Mouse (Mus musculus) midbrain, embryonic 13.5 days (tissue): ENCODE results near the gene Slc4a2. TPM values are rescaled to one million over a fixed set of nuclear protein-coding genes. Genes with fewer than 3 reads are reported as not detected.

Experiments used
- ATAC-seq: fragments of 200-750 bp; cut with Nextera tagmentation; 2 replicates; pipeline ENCODE4 v1.8.0; 2017; ENCODE audit warnings: mild to moderate bottlenecking, moderate TSS enrichment, moderate library complexity
- H3K27ac ChIP-seq: fragments of 300-500 bp; sonication (generic); 2 replicates; pipeline ENCODE4 v1.5.1; 2015; ENCODE audit warnings: inconsistent platforms, mild to moderate bottlenecking, moderate library complexity
- H3K27me3 ChIP-seq: fragments of 300-500 bp; sonication (generic); 2 replicates; pipeline ENCODE4 v1.6.1; 2015; ENCODE audit warnings: mild to moderate bottlenecking, inconsistent platforms
- H3K36me3 ChIP-seq: fragments of 300-500 bp; sonication (generic); 2 replicates; pipeline ENCODE4 v1.6.1; 2015; ENCODE audit warnings: mild to moderate bottlenecking, inconsistent platforms
- H3K4me1 ChIP-seq: fragments of 300-500 bp; sonication (generic); replicated peaks from 2 replicates; pipeline ENCODE4 v1.6.1; 2015; ENCODE audit warnings: inconsistent platforms
- H3K4me2 ChIP-seq: fragments of 300-500 bp; sonication (generic); replicated peaks from 2 replicates; pipeline ENCODE4 v1.6.1; 2015; ENCODE audit warnings: moderate library complexity, mild to moderate bottlenecking, inconsistent platforms
- H3K4me3 ChIP-seq: fragments of 300-500 bp; sonication (generic); replicated peaks from 2 replicates; pipeline ENCODE4 v1.5.1; 2015; ENCODE audit warnings: mild to moderate bottlenecking, inconsistent platforms
- H3K9ac ChIP-seq: fragments of 300-500 bp; sonication (generic); replicated peaks from 2 replicates; pipeline ENCODE4 v1.6.1; 2015; ENCODE audit warnings: mild to moderate bottlenecking, inconsistent platforms
- H3K9me3 ChIP-seq: fragments of 300-500 bp; sonication (generic); 2 replicates; pipeline ENCODE4 v1.6.1; 2016; ENCODE audit warnings: mild to moderate bottlenecking, inconsistent platforms
- WGBS: fragments of 180-500 bp; shearing (Covaris S2); methylation state at CpG from one replicate; pipeline ENCODE4 v1.1.7; 2015; 5-methylcytosine and 5-hydroxymethylcytosine counted together
- polyA plus RNA-seq: library from polyadenylated mRNA; unstranded; fragments of >200 nt; fragmentation: Nextera tagmentation; extraction: Ambion mirVana; gene quantifications from 2 replicates; pipeline ENCODE4 v1.2.1, GENCODE M21; 2015

Slc4a2 gene
- polyA plus RNA-seq, 1 experiment from 2014 or later: 25.4 TPM

DNA sequence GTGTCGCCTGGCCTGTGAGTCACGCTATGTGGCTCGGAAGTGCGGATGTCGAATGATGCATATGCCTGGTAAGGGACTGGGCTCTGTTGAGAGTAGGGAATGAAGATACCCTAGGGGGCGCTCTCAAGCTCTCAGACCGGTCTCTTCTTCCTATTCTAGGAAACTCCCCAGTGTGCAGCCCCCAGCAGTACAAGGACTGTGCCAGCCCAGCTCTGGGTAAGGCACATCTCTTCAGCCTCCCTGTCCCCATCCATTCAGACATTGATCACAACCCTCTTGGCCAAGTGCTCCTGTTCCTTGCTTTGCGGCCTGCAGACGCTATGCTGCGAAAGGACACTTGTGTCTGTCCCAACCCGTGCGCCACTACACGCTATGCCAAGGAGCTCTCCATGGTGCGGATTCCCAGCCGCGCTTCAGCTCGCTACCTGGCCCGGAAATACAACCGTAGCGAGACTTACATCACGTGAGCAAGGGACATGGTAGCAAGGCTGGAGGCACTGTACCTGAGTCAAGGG, 7.4 kb upstream of the Slc4a2 start:
- peak; percentile 70 for ATAC-seq
- WGBS: 6% methylated on average over 21 of the region's 21 CpGs
- Histone ChIP-seq H3K36me3 (peaks cover 35% of the 10 kb centered on the region), H3K9me3 (no peaks in the 10 kb centered on the region), H3K4me2 (peak overlapping the region; percentile 20; the same call in 1 of the 2 replicates), H3K4me3 (no peak overlapping the region), H3K9ac (0 out of 2 replicates have a peak overlapping the region, but pooled peaks have one; percentile 43), H3K4me1 (peaks cover 25% of the 10 kb centered on the region), H3K27me3 (0 out of 2 replicates have a peak, but pooled peaks cover 4% of the 10 kb centered on the region), H3K27ac (no peak overlapping the region)

DNA sequence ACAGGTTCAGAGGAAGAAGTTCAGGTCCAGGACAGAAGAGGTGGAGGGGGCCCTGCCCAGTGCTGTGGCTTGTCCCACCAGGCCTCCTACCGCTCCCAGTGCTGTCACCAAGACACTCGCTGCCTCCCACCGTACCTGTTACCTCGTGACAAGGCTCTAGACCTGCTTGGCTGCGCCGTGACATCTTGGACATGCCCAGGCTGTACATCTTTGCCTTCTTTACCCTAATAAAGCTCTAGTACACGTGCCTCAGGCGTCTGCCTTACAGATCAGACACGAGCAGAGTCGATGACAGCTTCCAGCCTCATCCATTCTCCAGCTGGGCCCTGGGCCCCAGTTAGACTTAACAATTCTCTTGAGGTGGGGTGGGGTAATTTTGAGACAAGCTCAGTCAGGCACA, 6.0 kb upstream of the Slc4a2 start:
- no peak for ATAC-seq
- WGBS: 91% methylated on average over 10 of the region's 10 CpGs
- H3K4me1 ChIP-seq: peaks cover 36% of the 10 kb centered on the region
- H3K36me3 ChIP-seq: peaks cover 37% of the 10 kb centered on the region
- H3K9ac ChIP-seq: no peak overlapping the region
- no peak overlapping the region for H3K4me2 ChIP-seq
- no peak overlapping the region for H3K4me3 ChIP-seq
- H3K9me3 ChIP-seq: no peaks in the 10 kb centered on the region
- no peak overlapping the region for H3K27ac ChIP-seq
- H3K27me3 ChIP-seq: 0 out of 2 replicates have a peak, but pooled peaks cover 4% of the 10 kb centered on the region

DNA sequence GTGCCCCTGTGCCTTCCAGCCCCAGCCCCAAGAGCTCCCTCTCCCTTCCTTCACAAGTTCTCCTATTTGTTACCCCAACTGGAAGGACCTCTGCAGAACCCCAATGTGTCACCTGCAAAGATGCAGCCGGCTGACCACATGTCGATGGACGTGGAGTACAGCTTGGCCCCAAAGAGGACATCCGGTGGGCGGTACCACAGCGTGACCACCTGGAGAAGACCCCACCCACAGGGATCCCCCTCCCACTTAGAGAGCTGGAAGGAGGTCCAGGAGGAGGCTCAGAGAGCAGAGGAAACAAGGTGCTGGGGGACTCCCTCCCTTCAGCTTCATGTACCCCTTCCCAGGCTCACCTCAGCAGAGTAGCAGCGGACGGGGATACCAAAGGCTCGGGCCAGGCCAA, 3.3 kb upstream of the Slc4a2 start:
- H3K36me3 ChIP-seq: peaks cover 37% of the 10 kb centered on the region
- 85% methylated on average over 9 of the region's 9 CpGs for WGBS
- H3K27me3 ChIP-seq: 0 out of 2 replicates have a peak, but pooled peaks cover 4% of the 10 kb centered on the region
- H3K4me2 ChIP-seq: no peak overlapping the region
- peaks cover 41% of the 10 kb centered on the region for H3K4me1 ChIP-seq
- ATAC-seq: no peak
- H3K27ac ChIP-seq: no peak overlapping the region
- H3K9ac ChIP-seq: no peak overlapping the region
- no peak overlapping the region for H3K4me3 ChIP-seq
- H3K9me3 ChIP-seq: no peaks in the 10 kb centered on the region

DNA sequence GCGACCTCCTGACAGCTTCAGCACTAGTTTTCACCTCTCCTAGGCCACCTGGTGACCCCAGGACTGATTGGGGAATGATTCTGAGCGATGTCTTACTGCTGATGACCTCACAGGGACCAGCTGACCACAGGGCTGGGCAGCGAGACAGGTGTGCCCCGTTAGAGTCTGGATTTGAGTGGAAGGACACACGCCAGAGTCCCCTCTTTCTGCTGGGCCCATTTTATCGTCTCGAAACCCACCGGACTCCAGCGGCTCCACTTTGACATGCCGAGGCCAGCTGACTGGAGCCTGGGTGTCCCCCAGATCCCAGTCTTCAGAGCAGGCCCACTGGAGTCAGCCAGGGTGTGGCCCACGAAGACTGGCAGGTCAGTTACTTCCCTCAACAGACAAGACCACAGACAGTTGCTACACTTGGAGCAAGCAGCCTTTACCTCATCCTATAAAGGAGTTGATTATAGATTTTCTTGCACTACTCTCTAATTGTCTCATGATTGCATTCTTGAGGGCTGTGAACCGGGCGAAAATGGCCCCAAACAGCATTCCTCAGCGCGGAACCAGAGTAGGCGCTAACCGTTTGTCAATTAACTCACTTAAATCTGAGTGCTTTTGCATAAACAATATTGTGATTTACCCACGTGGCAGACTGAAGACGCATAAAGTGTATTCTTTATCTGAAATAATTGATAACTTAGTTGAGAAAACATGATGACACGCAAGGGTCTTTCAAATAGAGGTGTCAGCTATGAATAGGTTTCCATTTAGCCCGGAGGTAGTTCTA, 556 bp downstream of the Slc4a2 start:
- 0 out of 2 replicates have a peak, but pooled peaks have one; percentile 0 for ATAC-seq
- peaks cover 23% of the 10 kb centered on the region for H3K36me3 ChIP-seq
- H3K4me3 ChIP-seq: peak overlapping the region; percentile 67
- peaks cover 11% of the 10 kb centered on the region for H3K27me3 ChIP-seq
- H3K9me3 ChIP-seq: no peaks in the 10 kb centered on the region
- H3K4me2 ChIP-seq: peak overlapping the region; percentile 74
- H3K4me1 ChIP-seq: peaks cover 64% of the 10 kb centered on the region
- 16% methylated on average over 21 of the region's 21 CpGs for WGBS
- peak overlapping the region; percentile 74 for H3K9ac ChIP-seq
- H3K27ac ChIP-seq: peak overlapping the region; percentile 91

DNA sequence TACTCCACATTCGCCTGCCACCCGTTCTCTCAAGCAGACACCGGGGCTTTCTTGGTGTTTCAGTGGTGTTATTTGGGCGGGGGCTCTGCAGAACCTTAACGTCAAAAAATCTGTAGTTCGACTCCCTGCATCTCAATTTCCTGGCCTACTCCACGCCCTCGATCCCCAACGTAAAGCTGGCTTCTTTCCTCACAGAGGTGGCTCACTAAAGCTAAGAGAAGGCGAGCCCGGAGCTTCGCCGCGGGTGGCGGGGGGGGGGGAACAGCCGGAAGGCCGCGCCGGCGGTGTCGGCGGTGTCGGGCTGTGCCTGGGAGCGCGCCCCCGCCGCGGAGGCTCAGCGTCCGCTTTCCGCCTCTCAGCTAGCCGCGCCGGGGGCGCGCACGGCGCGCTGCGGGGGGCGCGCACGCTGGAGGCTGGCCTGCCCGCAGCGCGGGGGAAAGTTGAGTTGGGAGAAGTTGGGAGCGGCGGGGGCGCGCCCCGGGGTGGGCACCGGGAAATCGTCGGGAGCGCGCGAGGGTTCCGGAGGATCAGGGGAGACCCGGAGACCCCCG, 1.3 kb downstream of the Slc4a2 start:
- Histone ChIP-seq H3K4me2 (peak overlapping the region; percentile 74), H3K27me3 (peaks cover 11% of the 10 kb centered on the region), H3K27ac (peak overlapping the region; percentile 91), H3K36me3 (peaks cover 21% of the 10 kb centered on the region), H3K4me3 (peak overlapping the region; percentile 67), H3K9ac (peak overlapping the region; percentile 74), H3K9me3 (no peaks in the 10 kb centered on the region), H3K4me1 (peaks cover 64% of the 10 kb centered on the region)
- ATAC-seq: no peak
- WGBS: under 1% methylated on average over 59 of the region's 60 CpGs

DNA sequence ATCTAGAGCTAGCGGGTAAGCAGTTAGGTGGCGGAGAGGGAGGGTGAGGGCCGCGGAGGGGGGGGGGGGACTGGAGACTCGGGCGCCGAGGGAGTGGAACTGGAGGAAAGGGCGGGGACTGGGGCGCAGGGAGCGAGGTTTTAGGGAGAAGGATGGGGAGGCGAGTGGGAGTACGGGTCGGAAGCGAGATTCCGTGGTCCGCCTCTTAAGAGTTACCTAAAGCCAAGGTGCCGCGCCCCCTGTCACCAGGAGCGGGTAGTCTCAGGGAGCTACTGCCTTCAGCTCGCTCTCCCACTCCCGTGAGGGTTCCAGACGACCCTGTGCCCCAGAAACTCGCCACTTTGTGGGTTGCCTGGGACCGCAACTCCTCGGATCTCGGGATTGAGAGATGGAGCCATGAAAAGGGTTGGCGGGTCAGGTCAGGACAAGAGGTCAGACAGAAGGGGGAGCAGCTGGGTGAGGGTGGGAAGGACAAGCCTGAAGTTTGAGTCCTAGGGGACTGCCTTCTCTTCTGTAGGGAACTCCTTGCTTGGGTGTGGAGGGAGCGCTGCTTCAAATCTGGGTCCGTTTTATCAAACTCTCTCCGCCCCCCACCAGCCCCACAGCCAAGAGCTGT, 1.9 kb downstream of the Slc4a2 start:
- Histone ChIP-seq H3K4me2 (peak overlapping the region; percentile 74), H3K36me3 (peaks cover 21% of the 10 kb centered on the region), H3K9ac (peak overlapping the region; percentile 74), H3K4me1 (peaks cover 64% of the 10 kb centered on the region), H3K9me3 (no peaks in the 10 kb centered on the region), H3K4me3 (peak overlapping the region; percentile 67), H3K27ac (peak overlapping the region; percentile 91; the same call in 1 of the 2 replicates), H3K27me3 (peaks cover 11% of the 10 kb centered on the region)
- ATAC-seq: no peak
- 2% methylated on average over 17 of the region's 30 CpGs for WGBS

DNA sequence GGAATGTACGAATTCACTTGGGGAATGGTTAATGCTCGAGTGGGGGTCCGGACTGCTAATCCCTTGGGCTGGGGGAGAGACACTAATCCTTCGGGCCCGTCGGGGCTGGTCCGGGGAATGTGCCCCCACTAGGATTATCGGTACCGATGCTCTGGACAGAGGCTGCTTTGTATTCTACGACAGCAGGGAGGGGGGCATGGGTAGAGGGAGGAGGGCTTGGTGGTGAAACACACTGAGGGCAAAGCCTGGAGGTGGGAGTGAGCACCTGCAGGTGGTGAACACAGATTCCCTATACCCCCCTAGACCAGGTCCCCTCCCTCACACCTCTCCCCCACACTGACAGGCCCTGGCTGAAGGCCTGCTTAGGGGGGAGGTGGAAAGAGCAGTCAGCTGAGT, 2.4 kb downstream of the Slc4a2 start:
- H3K36me3 ChIP-seq: peaks cover 21% of the 10 kb centered on the region
- H3K4me3 ChIP-seq: peak overlapping the region; percentile 67
- peaks cover 11% of the 10 kb centered on the region for H3K27me3 ChIP-seq
- peaks cover 64% of the 10 kb centered on the region for H3K4me1 ChIP-seq
- under 1% methylated on average over 10 of the region's 10 CpGs for WGBS
- peak overlapping the region; percentile 91; the same call in 1 of the 2 replicates for H3K27ac ChIP-seq
- no peaks in the 10 kb centered on the region for H3K9me3 ChIP-seq
- peak overlapping the region; percentile 74 for H3K4me2 ChIP-seq
- peak overlapping the region; percentile 74 for H3K9ac ChIP-seq
- no peak for ATAC-seq

DNA sequence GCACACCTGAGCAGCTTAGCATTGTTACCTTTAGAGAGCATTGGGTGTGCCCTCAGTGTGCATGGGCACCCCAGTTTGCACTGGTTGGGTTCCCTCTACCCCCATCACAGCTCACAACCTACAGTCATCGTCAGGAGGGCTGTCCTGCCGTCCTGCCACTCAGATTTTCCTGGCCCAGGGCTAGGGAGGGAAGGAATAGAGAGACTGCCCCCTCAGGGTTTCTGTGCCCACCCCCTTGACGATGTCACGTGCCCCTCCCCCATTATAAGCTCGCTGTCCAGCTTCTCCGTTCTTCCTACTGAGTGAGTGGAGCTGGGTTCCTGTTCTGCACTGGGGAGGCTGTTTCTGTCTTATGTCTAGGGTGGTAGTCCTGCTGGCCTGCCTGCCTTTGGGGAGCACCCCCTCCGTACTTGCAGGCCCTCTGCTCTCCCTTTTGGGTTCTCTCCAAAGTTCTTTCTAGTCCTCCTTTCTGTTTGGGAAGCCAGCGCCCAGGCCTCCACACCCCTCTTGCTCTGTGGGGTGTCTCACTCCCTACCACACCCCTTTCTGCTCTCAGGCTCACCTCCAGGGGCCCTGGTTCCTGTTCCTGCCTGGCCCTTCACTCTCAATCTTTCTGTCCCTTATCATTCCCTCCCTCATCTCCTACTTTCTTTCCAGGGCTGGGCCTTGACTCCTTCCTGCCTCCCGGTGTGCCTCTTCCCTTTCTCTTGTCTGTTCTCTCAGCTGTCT, 3.1 kb downstream of the Slc4a2 start:
- Histone ChIP-seq H3K9me3 (no peaks in the 10 kb centered on the region), H3K27me3 (peaks cover 11% of the 10 kb centered on the region), H3K4me1 (peaks cover 62% of the 10 kb centered on the region), H3K9ac (peak overlapping the region; percentile 74), H3K4me2 (peak overlapping the region; percentile 74), H3K36me3 (peaks cover 23% of the 10 kb centered on the region), H3K4me3 (peak overlapping the region; percentile 67), H3K27ac (no peak overlapping the region)
- no peak for ATAC-seq
- WGBS: 12% methylated on average over 9 of the region's 9 CpGs

DNA sequence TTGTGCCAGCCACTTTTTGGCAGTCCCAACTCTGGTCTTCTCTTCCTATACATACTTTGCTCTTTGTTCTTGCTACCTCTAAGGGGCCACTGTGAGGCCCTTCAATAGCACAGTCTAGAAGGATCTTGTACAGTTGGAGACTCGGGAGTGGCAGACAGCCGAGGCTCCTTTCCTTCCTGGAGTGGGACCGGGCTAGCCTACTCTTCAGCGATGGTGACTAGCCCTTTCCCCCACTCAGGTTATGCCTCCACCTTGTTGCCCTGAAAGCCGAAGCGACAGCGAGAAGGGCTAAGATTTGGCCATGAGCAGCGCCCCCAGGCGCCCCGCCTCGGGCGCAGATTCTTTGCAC, 3.6 kb downstream of the Slc4a2 start:
- peaks cover 29% of the 10 kb centered on the region for H3K36me3 ChIP-seq
- H3K9ac ChIP-seq: no peak overlapping the region; the same call in 1 of the 2 replicates
- WGBS: 15% methylated on average over 12 of the region's 12 CpGs
- ATAC-seq: no peak
- peak overlapping the region; percentile 74 for H3K4me2 ChIP-seq
- peak overlapping the region; percentile 2; the same call in 1 of the 2 replicates for H3K4me3 ChIP-seq
- no peaks in the 10 kb centered on the region for H3K9me3 ChIP-seq
- H3K4me1 ChIP-seq: peaks cover 57% of the 10 kb centered on the region
- no peak overlapping the region for H3K27ac ChIP-seq
- H3K27me3 ChIP-seq: peaks cover 11% of the 10 kb centered on the region

DNA sequence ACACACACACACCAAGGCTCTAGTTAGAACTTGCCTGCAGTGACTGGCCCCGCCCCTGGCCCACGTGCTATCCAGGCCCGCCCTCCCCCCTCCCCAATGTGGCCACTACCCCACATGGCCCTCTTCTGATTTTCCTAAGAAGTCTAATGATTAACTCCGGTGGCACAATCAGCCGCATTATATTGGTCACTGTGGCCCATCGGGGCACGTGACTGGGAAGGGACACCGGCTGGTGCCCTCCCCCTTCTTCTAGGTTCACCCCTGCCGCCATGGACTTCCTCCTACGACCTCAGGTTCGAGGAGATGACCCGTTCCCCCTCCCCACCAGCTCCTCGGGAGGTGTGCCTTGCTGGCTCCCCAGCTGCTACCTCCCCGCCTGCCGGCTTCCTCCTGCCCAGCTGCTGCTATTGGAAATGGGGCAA, 4.4 kb downstream of the Slc4a2 start:
- 7% methylated on average over 13 of the region's 15 CpGs for WGBS
- Histone ChIP-seq H3K4me1 (peaks cover 49% of the 10 kb centered on the region), H3K36me3 (peaks cover 36% of the 10 kb centered on the region), H3K27me3 (peaks cover 11% of the 10 kb centered on the region), H3K9me3 (no peaks in the 10 kb centered on the region), H3K4me3 (peak overlapping the region; percentile 6; the same call in 1 of the 2 replicates), H3K4me2 (peak overlapping the region; percentile 74), H3K27ac (no peak overlapping the region), H3K9ac (peak overlapping the region; percentile 42)
- no peak for ATAC-seq

DNA sequence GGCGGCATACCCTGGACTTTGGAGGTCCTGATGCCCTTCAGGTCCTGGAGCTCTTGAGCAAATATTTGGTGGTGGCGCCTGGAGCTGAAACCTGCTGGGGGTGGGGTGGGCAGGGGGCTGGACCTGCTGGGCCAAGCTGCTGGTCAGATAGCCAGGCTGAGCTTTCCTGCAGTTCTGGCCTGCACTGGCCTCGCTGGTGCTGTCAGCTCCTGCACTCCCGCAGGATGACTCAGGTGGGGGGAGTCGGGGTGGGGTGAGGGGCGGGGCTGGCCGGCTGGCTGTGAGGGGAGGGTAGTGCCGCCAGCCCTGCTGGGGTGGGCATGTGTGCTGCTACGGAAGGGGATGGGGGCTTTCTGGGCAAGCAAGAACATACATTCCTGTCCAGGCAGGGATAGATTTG, 5.0 kb downstream of the Slc4a2 start:
- Histone ChIP-seq H3K27me3 (peaks cover 11% of the 10 kb centered on the region), H3K4me3 (no peak overlapping the region), H3K27ac (no peak overlapping the region), H3K36me3 (peaks cover 41% of the 10 kb centered on the region), H3K9ac (peak overlapping the region; percentile 42), H3K4me2 (0 out of 2 replicates have a peak overlapping the region, but pooled peaks have one; percentile 74), H3K4me1 (peaks cover 48% of the 10 kb centered on the region), H3K9me3 (no peaks in the 10 kb centered on the region)
- no peak for ATAC-seq
- WGBS: 19% methylated on average over 9 of the region's 9 CpGs
